Mouse (Mus musculus): ENCODE data around the gene Zmynd12. TPM values are rescaled to one million over a fixed set of nuclear protein-coding genes. Genes with fewer than 3 reads are reported as not detected.
A peak's percentile ranks its signal among the peaks of the same experiment; 100 is the strongest.

Zmynd12 gene
- polyA plus RNA-seq, 1 experiment = 0.53 TPM

- no peak for TF ChIP-seq POLR2A (IDR thresholded peaks at IDR 0.05; ENCODE audit: borderline replicate concordance, extremely low read depth, insufficient read depth, insufficient read length, poor library complexity, severe bottlenecking)
- no peak for TF ChIP-seq CTCF (IDR thresholded peaks at IDR 0.05; ENCODE audit: borderline replicate concordance, extremely low read depth, insufficient read depth, insufficient read length)
- DNase-seq (ENCODE audit: low read depth) = no peak
Observed at GRCm38 (mm10) chr4:119472545-119472944, 49.9 kb downstream of the Zmynd12 start.

GRCm38 (mm10) chr4:119473150-119473549 is 50.5 kb downstream of the Zmynd12 start:
- no peak for DNase-seq (ENCODE audit: low read depth)
- no peak for TF ChIP-seq POLR2A (IDR thresholded peaks at IDR 0.05; ENCODE audit: borderline replicate concordance, extremely low read depth, insufficient read depth, insufficient read length, poor library complexity, severe bottlenecking)
- no peak for TF ChIP-seq CTCF (IDR thresholded peaks at IDR 0.05; ENCODE audit: borderline replicate concordance, extremely low read depth, insufficient read depth, insufficient read length)

DNA sequence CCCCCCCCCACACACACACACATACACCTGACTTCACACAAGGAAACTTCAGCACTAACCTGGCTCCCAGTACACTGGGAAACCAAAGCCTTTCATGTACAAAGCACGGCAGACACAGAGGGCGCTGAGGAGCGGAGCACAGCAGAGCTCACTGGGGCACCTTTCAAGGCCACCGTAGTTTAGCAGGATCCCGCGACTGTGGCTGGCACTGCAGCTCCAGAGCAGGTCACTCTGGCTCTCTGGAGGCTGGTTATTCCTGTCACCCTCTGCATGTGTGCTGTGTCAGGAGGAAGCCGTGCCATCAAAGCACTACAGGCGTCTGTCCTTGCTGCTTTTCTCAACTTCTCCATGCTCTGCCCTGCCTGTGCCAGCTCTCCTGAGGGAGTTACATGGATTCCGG is 60.4 kb downstream of the Zmynd12 start:
- no peak for TF ChIP-seq CTCF (IDR thresholded peaks at IDR 0.05; ENCODE audit: borderline replicate concordance, extremely low read depth, insufficient read depth, insufficient read length)
- TF ChIP-seq POLR2A (IDR thresholded peaks at IDR 0.05; ENCODE audit: borderline replicate concordance, extremely low read depth, insufficient read depth, insufficient read length, poor library complexity, severe bottlenecking) = no peak
- no peak for DNase-seq (ENCODE audit: low read depth)

GRCm38 (mm10) chr4:119484882-119485281 is 62.3 kb downstream of the Zmynd12 start:
- no peak for DNase-seq (ENCODE audit: low read depth)
- TF ChIP-seq CTCF (IDR thresholded peaks at IDR 0.05; ENCODE audit: borderline replicate concordance, extremely low read depth, insufficient read depth, insufficient read length) = no peak
- TF ChIP-seq POLR2A (IDR thresholded peaks at IDR 0.05; ENCODE audit: borderline replicate concordance, extremely low read depth, insufficient read depth, insufficient read length, poor library complexity, severe bottlenecking) = no peak

GRCm38 (mm10) chr4:119489666-119490065 is 67.1 kb downstream of the Zmynd12 start:
- peak; percentile 48 for DNase-seq (ENCODE audit: low read depth)
- TF ChIP-seq CTCF (IDR thresholded peaks at IDR 0.05; ENCODE audit: borderline replicate concordance, extremely low read depth, insufficient read depth, insufficient read length) = no peak
- no peak for TF ChIP-seq POLR2A (IDR thresholded peaks at IDR 0.05; ENCODE audit: borderline replicate concordance, extremely low read depth, insufficient read depth, insufficient read length, poor library complexity, severe bottlenecking)

- DNase-seq (ENCODE audit: low read depth) = peak; percentile 45
- peak; percentile 43; the same call in 1 of the 2 replicates for TF ChIP-seq CTCF (IDR thresholded peaks at IDR 0.05; ENCODE audit: borderline replicate concordance, extremely low read depth, insufficient read depth, insufficient read length)
- no peak for TF ChIP-seq POLR2A (IDR thresholded peaks at IDR 0.05; ENCODE audit: borderline replicate concordance, extremely low read depth, insufficient read depth, insufficient read length, poor library complexity, severe bottlenecking)
Observed at GRCm38 (mm10) chr4:119490806-119491205, 68.2 kb downstream of the Zmynd12 start.

DNA sequence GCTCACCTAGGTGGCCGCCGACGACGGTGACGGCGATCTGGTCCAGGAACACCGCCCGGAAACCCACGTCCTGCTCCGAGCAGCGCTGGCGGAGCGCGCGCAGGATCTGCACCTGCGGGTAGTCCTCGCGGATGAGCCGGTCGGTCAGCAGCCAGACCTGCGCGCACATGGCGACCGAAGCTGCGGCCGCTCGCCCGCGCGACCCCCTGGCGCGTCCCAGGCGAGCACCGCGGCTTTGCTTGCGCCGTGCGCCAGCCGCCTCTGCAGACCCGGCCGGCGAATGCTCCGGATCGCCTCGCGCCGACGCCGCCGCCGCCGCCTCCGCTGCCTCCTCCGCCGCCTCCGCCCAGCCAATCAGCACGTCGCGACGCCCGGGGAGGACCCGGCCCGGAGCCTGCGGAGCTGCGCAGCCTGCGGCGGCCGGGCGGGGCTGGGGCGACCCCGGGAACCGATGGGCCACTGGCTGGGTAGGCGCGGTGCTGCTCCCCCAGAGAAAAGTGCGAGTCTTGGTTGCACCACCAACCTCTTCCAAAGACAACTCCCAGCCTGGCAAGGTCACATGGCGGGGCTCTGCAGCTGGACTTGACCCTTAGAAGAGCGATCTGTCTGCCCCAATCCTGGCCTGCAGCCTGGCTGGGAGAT is 69.8 kb downstream of the Zmynd12 start, which contains the start of gene Rimkla:
TSS of gene Rimkla (minus strand) at position 338 of the 642 bp plus-strand sequence.
- DNase-seq (ENCODE audit: low read depth) = peak; percentile 90
- TF ChIP-seq CTCF (IDR thresholded peaks at IDR 0.05; ENCODE audit: borderline replicate concordance, extremely low read depth, insufficient read depth, insufficient read length) (no peak), POLR2A (IDR thresholded peaks at IDR 0.05; ENCODE audit: borderline replicate concordance, extremely low read depth, insufficient read depth, insufficient read length, poor library complexity, severe bottlenecking) (peak; percentile 68)

DNA sequence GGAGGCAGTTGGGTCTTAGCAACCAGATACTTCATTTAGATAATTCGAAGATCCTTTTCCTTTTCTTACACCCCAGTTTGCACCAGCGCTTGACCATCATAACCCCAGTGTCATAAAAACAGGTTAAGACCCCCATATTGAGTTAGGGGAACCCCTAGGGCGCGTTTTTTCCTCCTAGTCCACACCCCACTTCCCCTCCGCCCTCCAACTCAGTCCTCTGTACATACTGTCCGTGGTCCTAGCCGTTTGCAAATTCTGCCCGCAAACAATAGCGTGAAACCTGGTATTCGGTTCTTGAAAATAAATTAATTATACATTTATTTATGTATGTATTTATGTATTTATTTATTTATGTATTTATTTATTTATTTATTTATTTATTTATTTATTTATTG is 70.3 kb downstream of the Zmynd12 start:
- TF ChIP-seq CTCF (IDR thresholded peaks at IDR 0.05; ENCODE audit: borderline replicate concordance, extremely low read depth, insufficient read depth, insufficient read length) (no peak), POLR2A (IDR thresholded peaks at IDR 0.05; ENCODE audit: borderline replicate concordance, extremely low read depth, insufficient read depth, insufficient read length, poor library complexity, severe bottlenecking) (no peak)
- no peak for DNase-seq (ENCODE audit: low read depth)

- no peak for DNase-seq (ENCODE audit: low read depth)
- TF ChIP-seq CTCF (IDR thresholded peaks at IDR 0.05; ENCODE audit: borderline replicate concordance, extremely low read depth, insufficient read depth, insufficient read length) (no peak), POLR2A (IDR thresholded peaks at IDR 0.05; ENCODE audit: borderline replicate concordance, extremely low read depth, insufficient read depth, insufficient read length, poor library complexity, severe bottlenecking) (no peak)
Observed at GRCm38 (mm10) chr4:119498319-119498848, 75.8 kb downstream of the Zmynd12 start.

DNA sequence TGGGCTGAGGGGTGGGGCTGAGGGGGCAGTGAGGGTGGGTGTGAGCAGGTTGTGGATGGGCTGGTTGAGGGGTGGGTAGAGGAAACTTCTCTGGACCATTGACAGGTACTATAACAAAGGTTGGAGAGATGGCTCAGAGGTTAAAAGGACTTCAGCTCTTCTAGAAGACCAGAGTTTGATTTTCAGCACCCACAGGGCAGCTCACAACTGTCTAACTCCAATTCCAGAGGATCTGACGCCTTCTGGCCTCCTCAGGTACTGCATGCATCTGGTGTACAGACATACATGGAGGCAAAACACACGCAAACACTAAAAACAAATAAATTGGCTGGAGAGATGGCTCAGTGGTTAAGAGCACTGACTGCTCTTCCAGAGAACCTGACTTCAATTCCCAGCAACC is 89.0 kb downstream of the Zmynd12 start:
- no peak for DNase-seq (ENCODE audit: low read depth)
- TF ChIP-seq CTCF (IDR thresholded peaks at IDR 0.05; ENCODE audit: borderline replicate concordance, extremely low read depth, insufficient read depth, insufficient read length) (peak; percentile 1; the same call in 1 of the 2 replicates), POLR2A (IDR thresholded peaks at IDR 0.05; ENCODE audit: borderline replicate concordance, extremely low read depth, insufficient read depth, insufficient read length, poor library complexity, severe bottlenecking) (no peak)

GRCm38 (mm10) chr4:119512731-119513141 is 90.1 kb downstream of the Zmynd12 start:
- DNase-seq (ENCODE audit: low read depth) = no peak
- no peak for TF ChIP-seq POLR2A (IDR thresholded peaks at IDR 0.05; ENCODE audit: borderline replicate concordance, extremely low read depth, insufficient read depth, insufficient read length, poor library complexity, severe bottlenecking)
- no peak for TF ChIP-seq CTCF (IDR thresholded peaks at IDR 0.05; ENCODE audit: borderline replicate concordance, extremely low read depth, insufficient read depth, insufficient read length)

Other genes with a start within 250 kb of the Zmynd12 start
- gene Zfp691, start 248.6 kb upstream of the Zmynd12 start, polyA plus RNA-seq (2012; rRNA removed) = 8.1 and 12.2 TPM in 2 replicates
- gene Ermap, start 232.8 kb upstream of the Zmynd12 start, polyA plus RNA-seq (2012; rRNA removed) = 1.3 TPM in 2 replicates
- gene Svbp, start 227.5 kb upstream of the Zmynd12 start, polyA plus RNA-seq (2012; rRNA removed) = 132 and 160 TPM in 2 replicates
- gene Tmem269, start 204.6 kb upstream of the Zmynd12 start, polyA plus RNA-seq (2012; rRNA removed) = 0.66 and 0.79 TPM in 2 replicates
- 13.5 and 18.2 TPM in 2 replicates for gene AU022252, start 190.1 kb upstream of the Zmynd12 start, polyA plus RNA-seq (2012; rRNA removed)
- gene P3h1, start 189.9 kb upstream of the Zmynd12 start, polyA plus RNA-seq (2012; rRNA removed) = 23.2 and 24.4 TPM in 2 replicates
- gene Cldn19, start 167.4 kb upstream of the Zmynd12 start, polyA plus RNA-seq (2012; rRNA removed) = 0.87 and 2.2 TPM in 2 replicates
- gene Ybx1, start 128.2 kb upstream of the Zmynd12 start, polyA plus RNA-seq (2012; rRNA removed) = 613 and 886 TPM in 2 replicates
- gene Ppih, start 102.3 kb upstream of the Zmynd12 start, polyA plus RNA-seq (2012; rRNA removed) = 48.0 and 73.7 TPM in 2 replicates
- 8.7 and 11.3 TPM in 2 replicates for gene Ccdc30, start 7.3 kb upstream of the Zmynd12 start, polyA plus RNA-seq (2012; rRNA removed)
- gene Ppcs, start 394 bp upstream of the Zmynd12 start, polyA plus RNA-seq (2012; rRNA removed) = 10.4 and 12.1 TPM in 2 replicates
- gene Rimkla, start 69.8 kb downstream of the Zmynd12 start, polyA plus RNA-seq (2012; rRNA removed) = 15.6 and 22.0 TPM in 2 replicates
- 36.5 and 43.3 TPM in 2 replicates for gene Foxj3, start 114.2 kb downstream of the Zmynd12 start, polyA plus RNA-seq (2012; rRNA removed)
- 9.4 and 10.0 TPM in 2 replicates for gene Frg2f1, start 116.7 kb downstream of the Zmynd12 start, polyA plus RNA-seq (2012; rRNA removed)
- gene Guca2a, start 214.9 kb downstream of the Zmynd12 start, polyA plus RNA-seq (2012; rRNA removed) = 0.16 TPM in 1 of 2 replicates, not detected in the other
- gene Guca2b, start 236.1 kb downstream of the Zmynd12 start, polyA plus RNA-seq (2012; rRNA removed) = 2.5 TPM in 1 of 2 replicates, not detected in the other

Data from brain, embryonic 14.5 days (tissue).